Mouse (Mus musculus): ENCODE results near the gene Cfap52. TPM values are rescaled to one million over a fixed set of nuclear protein-coding genes. Genes with fewer than 3 reads are reported as not detected.
A peak's percentile ranks its signal among the peaks of the same experiment; 100 is the strongest.

The Cfap52 gene
- total RNA-seq (2014; fragmentation: Nextera tagmentation) = not detected in 2 replicates
- not detected in 2 replicates for total RNA-seq (2017)
- not detected in 2 replicates for polyA plus RNA-seq (2012)

DNA sequence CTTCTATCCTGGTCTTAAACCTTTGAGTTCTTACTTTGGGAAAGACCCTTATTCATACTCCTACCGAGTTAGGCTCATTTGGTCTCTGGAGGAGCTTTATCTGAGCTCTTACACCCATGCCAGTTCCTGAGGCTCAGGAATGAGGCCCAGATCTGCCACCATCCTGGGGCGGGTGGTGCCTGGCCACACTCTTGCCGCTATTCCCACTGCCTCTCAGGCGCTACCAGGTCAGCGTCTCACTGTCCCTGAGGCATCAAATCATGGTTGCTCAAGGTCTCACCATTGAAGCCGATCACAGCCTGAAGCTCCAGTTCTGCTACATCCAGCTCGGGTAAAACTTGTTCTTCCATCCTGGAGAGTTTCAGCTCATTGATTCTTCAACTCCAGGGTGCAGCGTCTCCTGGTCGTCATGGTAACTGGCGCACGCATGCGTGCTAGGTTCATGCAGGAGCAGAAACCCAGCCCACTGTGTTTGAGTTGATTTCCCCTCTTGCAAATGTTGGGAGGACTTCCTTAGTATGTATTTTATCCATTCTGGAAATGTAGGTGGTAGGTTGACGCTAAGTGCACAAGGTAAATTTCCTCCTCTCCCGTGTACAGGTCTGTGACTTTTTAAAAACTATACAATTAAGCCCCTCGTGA is at the start of gene Cfap52:
TSS of gene Cfap52 (minus strand) at position 410 of the 642 bp plus-strand sequence.
- ATAC-seq (ENCODE audit: extremely low read depth, insufficient number of reproducible peaks, low FRiP score, poor library complexity, severe bottlenecking) (peak; percentile 61), DNase-seq (ENCODE audit: low spot score) (peak; percentile 45)
- Histone ChIP-seq H3K27me3 (ENCODE audit: insufficient read depth, low read length) (no peaks in the 10 kb centered on the region; the same call in 1 of the 2 replicates), H3K9me3 (replicated peaks) (no peaks in the 10 kb centered on the region), H3K4me1 (ENCODE audit: insufficient read depth, low read depth, low read length) (peaks cover 18% of the 10 kb centered on the region), H3K4me3 (ENCODE audit: low read depth, low read length) (peak within 1 kb of the TSS; percentile 88), H3K36me3 (replicated peaks) (peaks cover 18% of the 10 kb centered on the region)
- TF ChIP-seq CTCF (IDR thresholded peaks at IDR 0.05; ENCODE audit: low read depth, low read length) = no peak

- Histone ChIP-seq H3K36me3 (replicated peaks) (peaks cover 46% of the 10 kb centered on the region), H3K4me1 (ENCODE audit: insufficient read depth, low read depth, low read length) (peaks cover 18% of the 10 kb centered on the region), H3K9me3 (replicated peaks) (no peaks in the 10 kb centered on the region), H3K27me3 (ENCODE audit: insufficient read depth, low read length) (no peaks in the 10 kb centered on the region), H3K4me3 (ENCODE audit: low read depth, low read length) (no peak overlapping the region)
- TF ChIP-seq GATA1 (IDR thresholded peaks at IDR 0.05; ENCODE audit: borderline replicate concordance, low read length) = no peak
- TF ChIP-seq GATA2 (IDR thresholded peaks at IDR 0.05; ENCODE audit: borderline replicate concordance, low read depth, low read length) = no peak
- no peak for TF ChIP-seq POLR2AphosphoS5 (IDR thresholded peaks at IDR 0.05; ENCODE audit: insufficient replicate concordance, low read depth, low read length)
- no peak for TF ChIP-seq CTCF (IDR thresholded peaks at IDR 0.05; ENCODE audit: low read depth, low read length)
- no peak for TF ChIP-seq TAL1 (conservative IDR thresholded peaks at IDR 0.05; ENCODE audit: low read depth, low read length)
- DNase-seq (ENCODE audit: low spot score) (no peak), ATAC-seq (ENCODE audit: extremely low read depth, insufficient number of reproducible peaks, low FRiP score, poor library complexity, severe bottlenecking) (no peak)
Observed at GRCm38 (mm10) chr11:68012207-68012606, 46.8 kb upstream of the Cfap52 start.

- ATAC-seq (ENCODE audit: extremely low read depth, insufficient number of reproducible peaks, low FRiP score, poor library complexity, severe bottlenecking) = no peak
- TF ChIP-seq GATA1 (IDR thresholded peaks at IDR 0.05; ENCODE audit: borderline replicate concordance, low read length) (no peak), POLR2AphosphoS5 (IDR thresholded peaks at IDR 0.05; ENCODE audit: insufficient replicate concordance, low read depth, low read length) (no peak), TAL1 (conservative IDR thresholded peaks at IDR 0.05; ENCODE audit: low read depth, low read length) (no peak), CTCF (IDR thresholded peaks at IDR 0.05; ENCODE audit: low read depth, low read length) (no peak)
- Histone ChIP-seq H3K36me3 (replicated peaks) (peaks cover 35% of the 10 kb centered on the region), H3K9me3 (replicated peaks) (no peaks in the 10 kb centered on the region), H3K4me1 (ENCODE audit: insufficient read depth, low read depth, low read length) (peaks cover 34% of the 10 kb centered on the region), H3K27me3 (ENCODE audit: insufficient read depth, low read length) (no peaks in the 10 kb centered on the region), H3K4me3 (ENCODE audit: low read depth, low read length) (no peak overlapping the region)
- no peak for DNase-seq (ENCODE audit: low spot score)
Observed at GRCm38 (mm10) chr11:68009377-68009776, 43.9 kb upstream of the Cfap52 start.

GRCm38 (mm10) chr11:68007645-68008044 is 42.2 kb upstream of the Cfap52 start:
- H3K9me3 ChIP-seq (replicated peaks) = no peaks in the 10 kb centered on the region
- ATAC-seq (ENCODE audit: extremely low read depth, insufficient number of reproducible peaks, low FRiP score, poor library complexity, severe bottlenecking) (no peak), DNase-seq (ENCODE audit: low spot score) (no peak)
- no peaks in the 10 kb centered on the region for H3K27me3 ChIP-seq (ENCODE audit: insufficient read depth, low read length)
- H3K36me3 ChIP-seq (replicated peaks) = peaks cover 40% of the 10 kb centered on the region
- no peak overlapping the region for H3K4me3 ChIP-seq (ENCODE audit: low read depth, low read length)
- TF ChIP-seq GATA1 (IDR thresholded peaks at IDR 0.05; ENCODE audit: borderline replicate concordance, low read length) (no peak), TAL1 (conservative IDR thresholded peaks at IDR 0.05; ENCODE audit: low read depth, low read length) (no peak), CTCF (IDR thresholded peaks at IDR 0.05; ENCODE audit: low read depth, low read length) (no peak), GATA2 (IDR thresholded peaks at IDR 0.05; ENCODE audit: borderline replicate concordance, low read depth, low read length) (no peak), POLR2AphosphoS5 (IDR thresholded peaks at IDR 0.05; ENCODE audit: insufficient replicate concordance, low read depth, low read length) (no peak)
- peaks cover 34% of the 10 kb centered on the region for H3K4me1 ChIP-seq (ENCODE audit: insufficient read depth, low read depth, low read length)

GRCm38 (mm10) chr11:68006216-68006789 is 40.9 kb upstream of the Cfap52 start:
- H3K4me3 ChIP-seq (ENCODE audit: low read depth, low read length) = no peak overlapping the region; the same call in 1 of the 2 replicates
- DNase-seq (ENCODE audit: low spot score) (peak; percentile 4), ATAC-seq (ENCODE audit: extremely low read depth, insufficient number of reproducible peaks, low FRiP score, poor library complexity, severe bottlenecking) (no peak)
- H3K27me3 ChIP-seq (ENCODE audit: insufficient read depth, low read length) = no peaks in the 10 kb centered on the region
- H3K4me1 ChIP-seq (ENCODE audit: insufficient read depth, low read depth, low read length) = peaks cover 34% of the 10 kb centered on the region
- TF ChIP-seq CTCF (IDR thresholded peaks at IDR 0.05; ENCODE audit: low read depth, low read length) (no peak), GATA2 (IDR thresholded peaks at IDR 0.05; ENCODE audit: borderline replicate concordance, low read depth, low read length) (no peak)
- H3K9me3 ChIP-seq (replicated peaks) = no peaks in the 10 kb centered on the region
- peaks cover 38% of the 10 kb centered on the region for H3K36me3 ChIP-seq (replicated peaks)

GRCm38 (mm10) chr11:68004191-68004590 is 38.7 kb upstream of the Cfap52 start:
- Histone ChIP-seq H3K4me1 (ENCODE audit: insufficient read depth, low read depth, low read length) (peaks cover 33% of the 10 kb centered on the region), H3K4me3 (ENCODE audit: low read depth, low read length) (no peak overlapping the region), H3K9me3 (replicated peaks) (no peaks in the 10 kb centered on the region), H3K36me3 (replicated peaks) (peaks cover 30% of the 10 kb centered on the region), H3K27me3 (ENCODE audit: insufficient read depth, low read length) (no peaks in the 10 kb centered on the region)
- ATAC-seq (ENCODE audit: extremely low read depth, insufficient number of reproducible peaks, low FRiP score, poor library complexity, severe bottlenecking) (peak; percentile 57; the same call in 1 of the 2 replicates), DNase-seq (ENCODE audit: low spot score) (peak; percentile 44)
- TF ChIP-seq CTCF (IDR thresholded peaks at IDR 0.05; ENCODE audit: low read depth, low read length) (peak; percentile 62), POLR2AphosphoS5 (IDR thresholded peaks at IDR 0.05; ENCODE audit: insufficient replicate concordance, low read depth, low read length) (no peak)
